Mouse (Mus musculus) left cerebral cortex, postnatal 10 days (tissue): Measurements from ENCODE around the gene Obscn. TPM values are rescaled to one million over a fixed set of nuclear protein-coding genes. Genes with fewer than 3 reads are reported as not detected.

Experiments
- DNase-seq, 2 experiments: peaks; one replicate each; pipeline ENCODE4 v3.0.0; 2021 to 2022; ENCODE audit warnings: low spot score in 2 of 2, mixed read lengths in 1 of 2; ENCODE audit errors: extremely low spot score in 1 of 2
- intact Hi-C: fragments of 180-260 bp; cut with DNase I; formaldehyde crosslinking; loops from one replicate; pipeline ENCODE4 v1.15.1; 2025
- total RNA-seq, 2 experiments: library from RNA; stranded (reverse); gene quantifications; 2 replicates each; pipeline ENCODE4 v1.2.3; 2021

Gene Obscn
- total RNA-seq, 2 experiments from 2014 or later, result 2.1 to 2.3 TPM

GRCm38 (mm10) chr11:59151729-59152128 is 15.5 kb upstream of the Obscn start:
- intact Hi-C loops, result no loop called here

DNA sequence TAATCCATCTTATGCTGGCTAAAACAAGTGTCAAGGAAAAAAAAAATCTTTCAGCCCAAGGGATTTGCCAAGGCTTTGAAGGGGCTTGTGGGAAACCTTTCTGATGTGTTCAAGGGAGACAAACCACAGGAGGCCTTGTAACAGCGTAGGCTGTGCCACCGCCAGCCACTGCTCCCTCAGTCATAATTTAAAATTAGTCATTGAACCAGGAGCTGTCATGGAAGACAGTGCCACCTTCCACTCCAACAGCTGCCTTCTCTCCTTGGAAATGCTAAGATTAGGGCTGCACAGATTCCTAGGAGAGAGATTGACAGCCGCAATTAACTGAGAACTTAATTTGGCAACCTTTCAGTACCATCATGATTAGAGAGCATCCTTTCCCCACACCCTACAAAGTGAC is 13.1 kb upstream of the Obscn start:
- intact Hi-C loops, result no loop called here
- no peak for DNase-seq

More at GRCm38 (mm10) chr11:59151729-59152128, 15.5 kb upstream of the Obscn start:
- DNase-seq, result no peak

DNA sequence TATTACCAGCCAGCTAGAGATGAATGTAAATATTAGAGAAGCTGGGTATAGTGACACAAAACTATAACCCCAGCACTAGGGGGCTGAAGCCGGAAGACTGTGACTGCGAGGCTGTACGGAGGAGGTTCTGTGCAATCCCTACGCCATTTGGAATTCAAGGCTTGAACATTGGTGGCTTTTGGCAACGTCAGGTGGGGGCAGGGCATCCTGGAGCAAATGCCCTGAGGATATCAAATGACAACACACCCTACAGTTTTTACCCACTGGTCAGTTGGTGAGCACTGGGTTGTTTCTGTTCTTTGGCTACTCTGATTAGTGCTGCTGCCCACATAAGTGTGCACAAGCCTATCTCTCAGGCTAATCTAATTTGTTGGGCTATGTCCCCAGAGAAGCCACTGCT is 6.8 kb upstream of the Obscn start:
- DNase-seq, result no peak
- intact Hi-C loops, result no loop called here

GRCm38 (mm10) chr11:59141772-59142370 is 5.7 kb upstream of the Obscn start:
- intact Hi-C loops, result no loop called here
- DNase-seq, result no peak

- no peak for DNase-seq
- intact Hi-C loops, result no loop called here
These were observed 2.6 kb upstream of the Obscn start for GRCm38 (mm10) chr11:59138537-59139486.

GRCm38 (mm10) chr11:59136994-59137706 is 948 bp upstream of the Obscn start:
- no peak for DNase-seq

DNA sequence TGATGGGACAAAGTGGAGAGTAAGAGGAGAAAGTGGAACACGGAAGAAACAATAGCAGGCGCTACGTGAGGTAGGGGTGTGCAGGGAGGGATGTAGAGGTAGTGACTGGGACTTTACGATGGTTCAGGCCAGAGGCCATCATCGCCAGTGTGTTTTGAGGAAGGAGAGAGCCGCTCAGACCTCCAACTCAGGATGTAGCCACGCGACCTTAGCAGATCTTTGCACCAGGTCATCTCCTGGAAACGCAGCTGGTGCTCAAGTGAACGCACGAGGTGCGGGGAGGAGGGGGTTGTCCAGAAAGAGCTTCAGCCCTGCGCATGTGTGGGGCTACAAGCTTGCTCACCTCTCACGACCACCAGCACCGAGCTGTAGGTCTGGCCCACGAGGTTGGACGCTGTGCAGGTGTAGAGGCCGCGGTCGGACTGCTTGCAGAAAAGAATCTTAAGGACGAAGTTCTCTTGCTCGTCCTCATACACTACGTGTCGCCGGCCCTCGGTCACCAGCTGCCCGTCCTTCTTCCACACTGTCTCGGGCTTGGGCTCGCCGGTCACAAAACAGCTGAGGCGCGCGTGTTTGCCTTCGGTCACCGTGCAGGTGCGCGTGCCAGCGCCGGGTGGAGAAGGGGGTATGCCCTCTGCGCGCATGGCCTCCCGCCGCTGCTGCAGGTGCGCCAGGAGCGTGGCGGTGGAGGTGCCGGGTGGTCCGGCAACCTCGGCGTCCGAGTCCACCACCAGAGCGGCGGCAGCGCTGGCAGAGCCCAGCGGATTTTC is 966 bp downstream of the Obscn start:
- DNase-seq, result no peak
- intact Hi-C loops, result no loop called here

More at GRCm38 (mm10) chr11:59136994-59137706, 948 bp upstream of the Obscn start:
- intact Hi-C loops, result no loop called here

DNA sequence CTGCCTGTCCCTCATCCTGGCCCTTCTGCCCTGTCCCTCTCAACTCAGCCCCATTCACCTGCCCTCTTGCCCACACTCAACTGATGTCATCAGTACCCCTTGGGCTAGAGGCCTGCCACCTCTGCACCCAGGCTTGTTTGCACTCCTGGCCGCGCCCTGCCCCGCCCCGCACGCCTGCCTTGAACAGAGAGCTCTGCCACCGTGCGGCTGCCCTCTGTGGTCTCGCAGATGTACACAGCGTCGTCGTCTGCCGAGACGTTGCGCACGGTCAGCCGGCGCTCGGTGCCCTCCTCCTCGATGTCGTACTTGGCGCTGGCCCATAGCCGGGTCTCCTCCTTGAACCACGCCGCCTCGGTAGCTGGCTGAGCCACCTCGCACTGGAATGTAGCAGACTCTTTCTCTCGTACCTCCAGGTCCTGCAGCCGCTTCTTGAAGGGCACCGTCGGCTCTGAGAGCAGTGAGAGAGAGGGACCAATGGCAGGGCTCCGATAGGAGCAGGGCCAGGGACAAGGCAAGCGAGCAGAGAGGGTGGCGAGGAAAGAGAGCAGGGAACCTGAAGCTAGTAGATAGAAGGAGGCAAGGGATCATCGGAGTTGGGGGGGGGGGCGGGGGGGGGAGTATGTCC is 1.7 kb downstream of the Obscn start:
- intact Hi-C loops, result no loop called here
- DNase-seq, result no peak

DNA sequence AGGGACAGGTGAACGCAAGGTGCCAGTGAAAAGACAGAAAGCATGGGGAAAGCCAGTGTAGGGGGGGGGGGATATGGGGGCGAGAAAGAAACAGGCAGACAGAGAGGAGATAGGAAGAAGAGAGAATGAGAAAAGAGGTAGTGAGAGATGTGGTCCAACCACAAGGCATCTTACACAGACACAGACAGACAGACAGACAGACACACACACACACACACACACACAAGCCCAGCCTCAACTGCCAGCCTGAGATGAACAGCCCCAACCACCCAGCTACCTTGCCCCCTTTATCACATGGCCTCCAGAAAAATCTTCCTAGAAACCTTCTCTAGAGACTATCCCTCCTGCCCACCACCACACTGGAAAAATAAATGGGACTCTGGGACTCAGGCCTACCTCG is 4.1 kb downstream of the Obscn start:
- intact Hi-C loops, result no loop called here
- DNase-seq, result no peak

DNA sequence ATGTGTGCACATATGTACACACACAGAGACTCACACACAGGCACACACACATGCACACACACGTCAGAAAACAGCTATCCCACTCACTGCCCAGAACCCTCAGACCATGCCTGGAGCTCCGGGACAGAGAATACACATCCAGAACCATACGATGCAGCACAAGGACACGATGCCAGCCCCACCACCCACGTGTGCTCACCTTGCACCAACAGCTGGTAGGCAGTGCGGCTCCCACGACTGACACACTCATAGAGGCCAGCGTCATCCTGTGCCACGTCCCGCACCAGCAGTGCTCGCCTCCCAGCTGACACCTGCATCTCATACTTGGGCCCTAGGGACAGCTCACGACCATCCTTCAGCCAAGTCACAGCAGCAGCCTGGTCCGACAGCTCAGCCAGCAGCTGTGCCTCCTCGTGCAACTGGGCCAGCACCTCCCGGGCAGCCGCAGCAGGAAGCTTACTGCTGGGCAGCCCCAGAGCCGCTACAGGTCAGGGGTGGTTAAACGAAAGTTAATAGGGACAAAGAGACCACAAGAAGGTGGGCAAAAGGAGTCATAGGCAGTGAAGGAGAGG is 4.8 kb downstream of the Obscn start:
- no peak for DNase-seq
- intact Hi-C loops, result no loop called here

DNA sequence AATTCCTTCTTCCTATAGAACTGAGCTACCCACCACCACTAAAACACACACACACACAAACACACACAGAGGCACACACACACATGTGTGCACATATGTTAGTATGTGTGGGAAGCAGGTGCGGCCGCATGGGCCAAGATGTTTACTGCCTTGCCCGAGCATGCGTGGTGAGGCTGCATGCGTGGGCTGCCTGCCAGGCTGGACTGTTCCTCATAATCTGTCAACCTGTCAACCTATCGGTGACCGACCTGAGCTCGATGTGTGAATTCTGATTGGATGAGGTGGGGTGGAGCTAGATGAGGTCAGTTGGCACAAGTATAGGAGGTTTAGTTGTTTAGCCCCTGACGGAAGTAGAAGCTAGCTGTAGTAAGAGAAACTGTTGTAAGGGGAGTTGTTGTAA is 5.4 kb downstream of the Obscn start:
- intact Hi-C loops, result no loop called here
- DNase-seq, result no peak

DNA sequence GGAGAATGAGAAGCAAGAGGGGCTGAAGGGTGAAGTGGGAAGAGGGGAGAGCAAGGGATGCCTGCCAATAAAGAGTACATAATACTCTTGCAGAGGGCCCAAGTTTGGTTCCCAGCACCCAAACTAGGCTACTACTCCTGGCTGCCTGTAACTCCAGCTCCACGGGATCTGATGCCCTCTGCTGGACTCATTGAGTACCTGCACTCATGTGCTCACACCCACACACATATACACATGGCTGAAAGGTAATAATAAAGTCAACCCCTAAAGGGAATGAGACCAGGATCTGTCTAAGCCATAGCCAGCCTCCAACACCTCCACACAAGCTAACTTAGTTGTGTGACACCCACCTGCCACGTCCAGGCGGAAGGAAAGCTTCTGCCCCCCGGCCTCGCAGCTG is 30.3 kb downstream of the Obscn start:
- intact Hi-C loops, result no loop called here
- no peak for DNase-seq

DNA sequence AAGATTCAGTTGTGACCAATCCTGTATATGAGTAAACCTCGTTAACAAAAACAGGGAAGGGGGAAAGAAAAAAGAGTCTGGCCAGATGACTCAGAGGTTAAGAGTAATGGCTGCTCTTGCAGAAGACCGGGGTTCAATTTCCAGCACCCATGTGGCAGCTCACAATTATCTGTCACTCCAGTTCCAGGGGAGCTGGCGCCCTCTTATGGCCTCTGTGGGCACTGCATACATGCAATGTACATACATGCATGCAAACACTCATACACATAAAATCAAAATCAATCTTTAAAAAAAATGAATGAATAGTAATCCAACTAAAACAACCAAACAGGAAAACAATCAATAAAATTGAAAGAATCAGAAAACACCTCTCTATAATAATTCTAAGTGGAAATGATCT is 33.9 kb downstream of the Obscn start:
- intact Hi-C loops, result no loop called here
- no peak for DNase-seq

DNA sequence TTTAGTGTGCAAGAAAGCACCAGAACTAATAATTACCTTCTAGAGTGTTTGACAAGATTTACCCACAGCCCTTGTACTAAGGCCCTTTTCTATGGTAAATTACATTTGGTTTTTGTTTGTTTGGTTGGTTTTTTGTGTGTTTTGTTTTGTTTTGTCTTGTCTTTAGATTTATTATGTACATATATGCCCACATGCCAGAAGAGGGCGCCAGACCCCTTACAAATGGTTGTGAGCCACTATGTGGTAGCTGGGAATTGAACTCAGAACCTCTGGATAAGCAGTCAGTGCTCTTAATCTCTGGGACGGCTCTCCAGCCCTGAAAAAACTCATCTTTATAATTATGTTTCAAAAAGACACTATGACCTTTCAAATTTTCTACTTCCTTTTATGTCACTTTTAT is 37.9 kb downstream of the Obscn start:
- DNase-seq, result peak in 1 of 2 experiments; percentile 57

DNA sequence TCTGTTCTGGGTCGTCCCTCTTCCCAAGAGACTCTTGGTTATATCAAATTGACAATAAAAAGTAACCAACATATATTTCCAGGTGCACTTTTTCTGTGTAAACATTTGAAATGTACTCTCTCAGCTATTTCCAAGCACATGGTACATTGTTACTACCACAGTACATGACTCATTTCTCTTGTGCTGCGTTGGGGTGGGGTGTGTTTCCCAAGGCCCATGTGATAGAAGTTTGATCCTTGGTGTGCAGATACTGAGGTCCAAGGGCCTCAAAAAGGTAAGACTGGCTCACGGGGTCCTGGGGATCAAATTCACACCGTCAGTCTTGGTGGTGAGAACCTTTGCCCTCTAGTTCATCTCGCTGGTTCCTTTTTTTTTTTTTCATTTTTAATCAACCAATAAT is 38.4 kb downstream of the Obscn start:
- intact Hi-C loops, result loop anchor here (10.0 kb wide), 1 partner anchor 197 kb away; the partner anchor contains the start of gene Wnt3a
- DNase-seq, result no peak

More for the DNA sequence above, 37.9 kb downstream of the Obscn start:
- intact Hi-C loops, result loop anchor here (10.0 kb wide), 1 partner anchor 196 kb away; the partner anchor contains the start of gene Wnt3a

GRCm38 (mm10) chr11:59094213-59094612 is 42.0 kb downstream of the Obscn start:
- DNase-seq, result no peak
- intact Hi-C loops, result loop anchor here (10.0 kb wide), 1 partner anchor 201 kb away; the partner anchor contains the start of gene Wnt3a

DNA sequence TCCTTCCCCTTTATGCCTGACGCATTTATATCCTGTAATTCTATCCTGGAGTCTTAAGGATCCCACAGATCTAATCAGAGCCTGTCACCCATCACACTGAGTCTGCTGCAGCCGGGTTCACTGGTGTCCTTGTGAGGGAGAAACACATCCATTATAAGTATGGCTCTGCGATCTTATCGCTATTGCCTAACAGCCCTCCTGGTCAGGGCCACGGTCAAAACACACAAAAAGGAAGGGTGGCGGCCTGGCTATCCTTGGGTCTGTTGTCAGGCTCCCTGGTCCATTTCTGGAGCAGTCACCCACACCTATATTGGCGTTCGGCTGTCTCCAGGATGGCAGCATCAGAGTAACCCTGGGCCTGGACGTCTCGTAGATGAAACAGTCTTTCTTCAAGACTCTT is 48.6 kb downstream of the Obscn start:
- DNase-seq, result no peak
- intact Hi-C loops, result no loop called here

GRCm38 (mm10) chr11:59085200-59085599 is 51.0 kb downstream of the Obscn start:
- intact Hi-C loops, result no loop called here
- no peak for DNase-seq
